Mouse (Mus musculus) liver, embryonic 16.5 days (tissue): ENCODE results near the gene Ccdc136. TPM values are rescaled to one million over a fixed set of nuclear protein-coding genes. Genes with fewer than 3 reads are reported as not detected.

Experiments
- ATAC-seq: fragments of 200-750 bp; cut with Nextera tagmentation; 2 replicates; pipeline ENCODE4 v1.8.0; 2017; ENCODE audit warnings: low read depth, mild to moderate bottlenecking, moderate number of reproducible peaks, moderate library complexity
- H3K27ac ChIP-seq: fragments of 300-500 bp; sonication (generic); 2 replicates; pipeline ENCODE4 v1.5.1; 2014; ENCODE audit warnings: mild to moderate bottlenecking, low read length
- H3K27me3 ChIP-seq: fragments of 300-500 bp; sonication (generic); 2 replicates; pipeline ENCODE4 v1.6.1; 2014; ENCODE audit warnings: low read depth, low read length, mixed read lengths; ENCODE audit not compliant: control insufficient read depth, insufficient read depth
- H3K36me3 ChIP-seq: fragments of 300-500 bp; sonication (generic); 2 replicates; pipeline ENCODE4 v1.6.1; 2014; ENCODE audit warnings: mild to moderate bottlenecking; ENCODE audit not compliant: control insufficient read depth, insufficient read depth
- H3K4me1 ChIP-seq: fragments of 300-500 bp; sonication (generic); 2 replicates; pipeline ENCODE4 v1.6.1; 2014; ENCODE audit warnings: low read depth, low read length, mixed read lengths; ENCODE audit not compliant: control insufficient read depth
- H3K4me2 ChIP-seq: fragments of 300-500 bp; sonication (generic); 2 replicates; pipeline ENCODE4 v1.6.1; 2014; ENCODE audit warnings: low read depth, low read length, mixed read lengths
- H3K4me3 ChIP-seq: fragments of 300-500 bp; sonication (generic); 2 replicates; pipeline ENCODE4 v1.5.1; 2014; ENCODE audit warnings: low read depth, mild to moderate bottlenecking, low read length
- H3K9ac ChIP-seq: fragments of 300-500 bp; sonication (generic); 2 replicates; pipeline ENCODE4 v1.6.1; 2014; ENCODE audit warnings: low read depth, low read length
- H3K9me3 ChIP-seq: fragments of 300-500 bp; sonication (generic); replicated peaks from 2 replicates; pipeline ENCODE4 v1.6.1; 2016; ENCODE audit warnings: low read length; ENCODE audit not compliant: control insufficient read depth
- whole genome bisulfite sequencing: fragments of 180-500 bp; shearing (Covaris S2); extraction: QIAGEN DNeasy Blood & Tissue Kit; methylation state at CpG from one replicate; pipeline ENCODE4 v1.1.7; 2014; ENCODE audit not compliant: insufficient replicate concordance; 5-methylcytosine and 5-hydroxymethylcytosine counted together
- polyA plus RNA-seq: library from polyadenylated mRNA; unstranded; fragments of >200 nt; fragmentation: Nextera tagmentation; extraction: Ambion mirVana; gene quantifications from 2 replicates; pipeline ENCODE4 v1.2.1, GENCODE M21; 2015

Ccdc136 gene
- polyA plus RNA-seq, 1 experiment from 2014 or later, result 0.34 TPM

GRCm38 (mm10) chr6:29432676-29433037 lies 36.5 kb downstream of the Ccdc136 start:
- no peak for ATAC-seq
- no peak overlapping the region for H3K27ac ChIP-seq
- peaks cover 52% of the 10 kb centered on the region for H3K27me3 ChIP-seq
- H3K9ac ChIP-seq, result no peak overlapping the region; the same call in 1 of the 2 replicates
- peak overlapping the region; percentile 44 for H3K4me3 ChIP-seq
- H3K4me2 ChIP-seq, result peak overlapping the region; percentile 51
- no peaks in the 10 kb centered on the region for H3K9me3 ChIP-seq
- no peaks in the 10 kb centered on the region for H3K36me3 ChIP-seq
- no peaks in the 10 kb centered on the region; the same call in 1 of the 2 replicates for H3K4me1 ChIP-seq

DNA sequence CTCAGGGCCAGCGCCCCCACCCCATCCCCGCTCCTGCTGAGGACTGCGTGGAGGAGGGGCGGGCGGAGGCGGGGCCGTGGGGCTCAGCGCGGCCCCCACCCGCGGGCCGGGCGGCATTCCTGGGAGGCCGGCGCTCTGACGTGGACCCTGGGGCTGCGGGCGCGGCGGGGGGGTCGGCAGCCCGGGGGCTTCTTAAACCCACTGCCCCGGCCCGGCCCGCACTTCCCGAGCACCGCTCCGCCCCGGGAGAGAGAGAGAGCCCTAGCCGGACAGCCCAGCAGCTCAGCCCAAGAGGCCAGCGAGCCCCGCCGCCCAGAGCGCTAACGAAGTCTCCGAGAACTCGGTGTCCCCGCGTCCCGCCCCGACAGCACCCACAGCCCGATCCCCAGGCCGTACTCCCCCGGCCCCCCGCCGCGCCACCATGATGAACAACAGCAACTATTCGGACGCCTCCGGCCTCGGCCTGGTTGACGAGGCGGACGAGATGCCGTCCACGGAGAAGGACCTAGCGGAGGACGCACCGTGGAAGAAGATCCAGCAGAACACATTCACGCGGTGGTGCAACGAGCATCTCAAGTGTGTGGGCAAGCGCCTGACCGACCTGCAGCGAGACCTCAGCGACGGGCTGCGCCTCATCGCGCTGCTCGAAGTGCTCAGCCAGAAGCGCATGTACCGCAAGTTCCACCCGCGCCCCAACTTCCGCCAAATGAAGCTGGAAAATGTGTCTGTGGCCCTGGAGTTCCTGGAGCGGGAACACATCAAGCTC lies 37.1 kb downstream of the Ccdc136 start, which contains the start of gene Flnc:
Gene Flnc (plus strand): TSS at position 219 of the 766 bp plus-strand sequence.
- Histone ChIP-seq H3K9ac (no peak within 1 kb of the TSS; the same call in 1 of the 2 replicates), H3K36me3 (no peaks in the 10 kb centered on the region), H3K27ac (no peak within 1 kb of the TSS), H3K4me3 (peak within 1 kb of the TSS; percentile 44), H3K4me1 (no peaks in the 10 kb centered on the region; the same call in 1 of the 2 replicates), H3K4me2 (peak within 1 kb of the TSS; percentile 51), H3K27me3 (peaks cover 52% of the 10 kb centered on the region), H3K9me3 (no peaks in the 10 kb centered on the region)
- under 1% methylated on average over 73 of the region's 77 CpGs for WGBS
- no peak for ATAC-seq

DNA sequence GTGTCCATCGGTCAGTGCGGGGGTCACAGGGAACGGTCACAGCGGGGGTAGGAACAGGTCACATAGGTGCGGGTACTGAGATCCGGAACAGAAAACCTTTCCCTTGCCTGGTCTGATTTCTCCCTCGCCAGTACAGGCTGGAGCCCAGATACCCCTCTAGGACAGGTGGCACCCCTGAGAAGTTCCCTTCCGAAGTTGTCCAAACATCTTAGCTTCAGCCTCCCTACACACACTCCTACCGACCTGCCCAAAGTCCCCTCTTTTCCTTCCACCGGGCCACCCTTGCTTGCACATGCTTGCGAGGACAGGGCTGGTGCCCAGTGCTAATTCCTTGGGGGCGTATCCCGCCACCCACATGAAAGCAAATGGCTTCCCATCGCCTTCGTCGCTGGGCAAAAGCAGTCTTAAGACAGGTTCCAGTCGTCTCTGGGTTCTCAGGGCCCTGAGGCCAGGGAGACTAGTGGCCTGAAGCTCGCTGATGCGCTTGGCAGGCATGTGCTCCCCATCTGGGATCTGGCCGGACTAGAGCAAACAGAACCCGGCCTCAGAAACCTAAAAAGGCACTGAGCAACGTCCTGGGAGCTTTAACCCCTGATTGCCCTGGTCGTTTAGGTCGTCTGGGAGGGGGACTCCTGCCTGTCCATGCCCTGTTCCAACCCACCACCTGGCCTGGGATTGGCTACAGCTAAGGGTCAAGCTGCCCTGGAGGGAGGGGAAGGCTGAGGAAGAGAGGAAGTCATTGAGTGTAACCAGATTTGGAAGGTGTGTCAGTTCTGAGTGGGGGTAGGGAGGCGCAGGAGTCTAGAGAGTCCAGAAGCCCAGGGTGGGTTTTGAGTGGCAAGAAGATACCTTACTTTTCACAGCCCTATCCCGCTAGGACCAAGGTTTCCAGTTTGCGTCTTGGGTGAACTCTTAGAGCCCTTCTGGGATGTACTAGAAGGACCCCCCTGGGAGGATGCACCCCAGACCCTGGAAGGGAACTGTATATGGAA lies 38.0 kb downstream of the Ccdc136 start:
- H3K4me3 ChIP-seq, result peak overlapping the region; percentile 44
- no peaks in the 10 kb centered on the region for H3K36me3 ChIP-seq
- H3K4me1 ChIP-seq, result no peaks in the 10 kb centered on the region; the same call in 1 of the 2 replicates
- no peaks in the 10 kb centered on the region for H3K9me3 ChIP-seq
- H3K27me3 ChIP-seq, result peaks cover 52% of the 10 kb centered on the region
- H3K9ac ChIP-seq, result no peak overlapping the region
- ATAC-seq, result no peak
- WGBS, result 4% methylated on average over 27 of the region's 27 CpGs
- no peak overlapping the region for H3K27ac ChIP-seq
- H3K4me2 ChIP-seq, result peak overlapping the region; percentile 51

GRCm38 (mm10) chr6:29434911-29435691 lies 39.0 kb downstream of the Ccdc136 start:
- WGBS, result 8% methylated on average over 13 of the region's 13 CpGs
- Histone ChIP-seq H3K27me3 (peaks cover 52% of the 10 kb centered on the region), H3K9ac (no peak overlapping the region), H3K9me3 (no peaks in the 10 kb centered on the region), H3K36me3 (no peaks in the 10 kb centered on the region), H3K4me1 (no peaks in the 10 kb centered on the region; the same call in 1 of the 2 replicates), H3K4me2 (no peak overlapping the region), H3K27ac (no peak overlapping the region), H3K4me3 (no peak overlapping the region)
- ATAC-seq, result no peak

- Histone ChIP-seq H3K27me3 (peaks cover 49% of the 10 kb centered on the region), H3K27ac (no peak overlapping the region), H3K36me3 (no peaks in the 10 kb centered on the region), H3K4me3 (no peak overlapping the region), H3K9me3 (no peaks in the 10 kb centered on the region), H3K9ac (no peak overlapping the region), H3K4me2 (no peak overlapping the region), H3K4me1 (no peaks in the 10 kb centered on the region; the same call in 1 of the 2 replicates)
- 30% methylated on average over 6 of the region's 6 CpGs for WGBS
- no peak for ATAC-seq
Measured at GRCm38 (mm10) chr6:29435940-29436451, 39.9 kb downstream of the Ccdc136 start.

DNA sequence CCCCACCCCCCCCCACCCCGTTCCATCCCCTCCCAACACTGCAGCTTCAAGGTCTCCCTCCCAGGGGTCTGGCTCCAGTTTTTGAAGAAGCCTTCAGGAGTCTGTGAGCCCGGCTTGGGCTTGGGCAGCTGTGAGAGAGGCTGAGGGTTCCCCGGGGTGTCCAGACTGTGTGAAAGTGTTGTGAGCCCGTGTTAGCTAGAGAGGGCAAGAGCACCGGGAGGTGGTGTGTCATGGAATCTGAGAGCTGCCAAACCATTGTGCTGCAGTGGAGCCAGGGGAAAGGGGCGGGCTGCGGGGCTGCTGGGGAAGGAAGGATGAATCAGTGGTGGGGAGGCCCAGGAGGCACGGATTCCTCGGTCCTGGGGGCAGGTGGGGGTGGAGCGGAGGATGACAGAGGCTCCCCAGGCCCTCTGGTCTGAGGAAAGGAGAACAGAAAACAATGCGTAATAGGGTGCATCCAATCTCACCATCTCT lies 40.4 kb downstream of the Ccdc136 start:
- 10% methylated on average over 11 of the region's 11 CpGs for WGBS
- no peak overlapping the region for H3K4me3 ChIP-seq
- no peak for ATAC-seq
- H3K27ac ChIP-seq, result no peak overlapping the region
- peaks cover 49% of the 10 kb centered on the region for H3K27me3 ChIP-seq
- H3K9me3 ChIP-seq, result no peaks in the 10 kb centered on the region
- H3K36me3 ChIP-seq, result no peaks in the 10 kb centered on the region
- no peak overlapping the region for H3K9ac ChIP-seq
- no peaks in the 10 kb centered on the region; the same call in 1 of the 2 replicates for H3K4me1 ChIP-seq
- no peak overlapping the region for H3K4me2 ChIP-seq

- no peak overlapping the region for H3K9ac ChIP-seq
- H3K4me2 ChIP-seq, result no peak overlapping the region
- H3K4me3 ChIP-seq, result no peak overlapping the region
- no peaks in the 10 kb centered on the region for H3K9me3 ChIP-seq
- 69% methylated on average over 4 of the region's 4 CpGs for WGBS
- peaks cover 24% of the 10 kb centered on the region for H3K27me3 ChIP-seq
- no peaks in the 10 kb centered on the region for H3K36me3 ChIP-seq
- no peak for ATAC-seq
- H3K4me1 ChIP-seq, result no peaks in the 10 kb centered on the region
- H3K27ac ChIP-seq, result no peak overlapping the region
Measured at GRCm38 (mm10) chr6:29439251-29439650, 43.1 kb downstream of the Ccdc136 start.

- Histone ChIP-seq H3K27me3 (peaks cover 18% of the 10 kb centered on the region), H3K4me2 (no peak overlapping the region), H3K9ac (no peak overlapping the region), H3K4me1 (no peaks in the 10 kb centered on the region), H3K9me3 (no peaks in the 10 kb centered on the region), H3K4me3 (no peak overlapping the region), H3K36me3 (no peaks in the 10 kb centered on the region), H3K27ac (no peak overlapping the region)
- ATAC-seq, result no peak
- WGBS, result 66% methylated on average over 6 of the region's 6 CpGs
Measured at GRCm38 (mm10) chr6:29439789-29440188, 43.7 kb downstream of the Ccdc136 start.
